Mouse (Mus musculus) E14TG2a.4 (cell line): ENCODE data around the gene Ankrd23.

Experiments
- CTCF ChIP-seq: conservative IDR thresholded peaks from 2 replicates; pipeline ENCODE4 v1.5.1; 2014; ENCODE audit warnings: low read length
- NANOG ChIP-seq: IDR thresholded peaks from 2 replicates; pipeline ENCODE4 v1.6.1; 2014; ENCODE audit warnings: borderline replicate concordance, low read length, mixed read lengths
- POU5F1 ChIP-seq: IDR thresholded peaks from 2 replicates; pipeline ENCODE4 v1.6.1; 2014; ENCODE audit warnings: low read length, borderline replicate concordance

DNA sequence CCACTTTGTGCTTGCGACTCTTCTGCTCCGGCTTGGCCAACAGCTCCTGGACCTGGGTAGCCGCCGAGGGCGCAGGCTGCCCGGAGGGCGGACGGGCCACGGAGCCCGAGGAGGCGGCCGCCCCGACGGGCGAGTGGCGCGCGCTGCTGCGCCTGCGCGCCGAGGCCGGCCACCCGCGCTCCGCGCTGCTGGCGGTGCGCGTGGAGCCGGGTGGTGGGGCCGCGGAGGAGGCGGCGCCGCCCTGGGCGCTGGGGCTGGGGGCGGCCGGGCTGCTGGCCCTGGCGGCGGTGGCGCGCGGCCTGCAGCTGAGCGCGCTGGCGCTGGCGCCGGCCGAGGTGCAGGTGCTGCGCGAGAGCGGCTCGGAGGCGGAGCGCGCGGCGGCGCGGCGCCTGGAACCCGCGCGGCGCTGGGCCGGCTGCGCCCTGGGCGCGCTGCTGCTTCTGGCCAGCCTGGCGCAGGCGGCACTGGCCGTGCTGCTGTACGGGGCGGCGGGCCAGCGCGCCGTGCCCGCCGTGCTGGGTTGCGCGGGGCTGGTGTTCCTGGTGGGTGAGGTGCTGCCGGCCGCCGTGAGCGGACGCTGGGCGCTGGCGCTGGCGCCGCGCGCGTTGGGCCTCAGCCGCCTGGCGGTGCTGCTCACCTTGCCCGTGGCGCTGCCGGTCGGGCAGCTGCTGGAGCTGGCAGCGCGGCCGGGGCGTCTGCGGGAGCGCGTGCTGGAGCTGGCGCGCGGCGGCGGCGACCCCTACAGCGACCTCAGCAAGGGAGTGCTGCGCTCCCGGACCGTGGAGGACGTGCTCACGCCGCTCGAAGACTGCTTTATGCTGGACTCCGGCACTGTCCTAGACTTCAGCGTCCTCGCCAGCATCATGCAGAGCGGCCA lies 24.4 kb downstream of the Ankrd23 start:
- TF ChIP-seq CTCF (no peak), NANOG (no peak), POU5F1 (no peak)
